Mouse (Mus musculus) midbrain, postnatal 0 days (tissue): ENCODE data around the gene Dcbld2. TPM values are rescaled to one million over a fixed set of nuclear protein-coding genes. Genes with fewer than 3 reads are reported as not detected.

Experiments
- ATAC-seq: fragments of 200-750 bp; cut with Nextera tagmentation; 2 replicates; pipeline ENCODE4 v1.8.0; 2017; ENCODE audit warnings: moderate number of reproducible peaks, mild to moderate bottlenecking, moderate TSS enrichment, moderate library complexity; ENCODE audit not compliant: low FRiP score
- DNase-seq: peaks from one replicate; pipeline ENCODE4 v3.0.0-alpha.2; 2015; ENCODE audit warnings: low spot score
- H3K27ac ChIP-seq: fragments of 300-500 bp; sonication (generic); 2 replicates; pipeline ENCODE4 v1.5.1; 2014; ENCODE audit warnings: low read depth, mild to moderate bottlenecking, low read length, mixed read lengths
- H3K27me3 ChIP-seq: fragments of 300-500 bp; sonication (generic); 2 replicates; pipeline ENCODE4 v1.6.1; 2014; ENCODE audit warnings: low read length, control low read depth, mixed read lengths; ENCODE audit not compliant: insufficient read depth
- H3K36me3 ChIP-seq: fragments of 300-500 bp; sonication (generic); 2 replicates; pipeline ENCODE4 v1.6.1; 2014; ENCODE audit warnings: low read length, control low read depth, mixed read lengths; ENCODE audit not compliant: insufficient read depth
- H3K4me1 ChIP-seq: fragments of 300-500 bp; sonication (generic); 2 replicates; pipeline ENCODE4 v1.6.1; 2014; ENCODE audit warnings: mild to moderate bottlenecking, control low read depth, antibody characterized with exemption, low read length, mixed read lengths; ENCODE audit not compliant: insufficient read depth
- H3K4me2 ChIP-seq: fragments of 300-500 bp; sonication (generic); 2 replicates; pipeline ENCODE4 v1.6.1; 2014; ENCODE audit warnings: low read depth, mild to moderate bottlenecking, low read length, mixed read lengths; ENCODE audit not compliant: poor library complexity, severe bottlenecking
- H3K4me3 ChIP-seq: fragments of 300-500 bp; sonication (generic); 2 replicates; pipeline ENCODE4 v1.5.1; 2014; ENCODE audit warnings: low read depth, mild to moderate bottlenecking, low read length, moderate library complexity
- H3K9ac ChIP-seq: fragments of 300-500 bp; sonication (generic); replicated peaks from 2 replicates; pipeline ENCODE4 v1.6.1; 2014; ENCODE audit warnings: mild to moderate bottlenecking, low read length, moderate library complexity, mixed read lengths; ENCODE audit not compliant: poor library complexity, severe bottlenecking
- H3K9me3 ChIP-seq: fragments of 300-500 bp; sonication (generic); 2 replicates; pipeline ENCODE4 v1.6.1; 2016; ENCODE audit warnings: low read length, control low read depth
- CTCF ChIP-seq: IDR thresholded peaks from 2 replicates; pipeline ENCODE4 v1.5.1; 2016; ENCODE audit warnings: antibody characterized with exemption, mild to moderate bottlenecking
- WGBS: fragments of 180-500 bp; shearing (Covaris S2); extraction: QIAGEN DNeasy Blood & Tissue Kit; methylation state at CpG from one replicate; pipeline ENCODE4 v1.1.7; 2014; 5-methylcytosine and 5-hydroxymethylcytosine counted together
- polyA plus RNA-seq: library from polyadenylated mRNA; unstranded; fragments of >200 nt; fragmentation: Nextera tagmentation; extraction: Ambion mirVana; gene quantifications from 2 replicates; pipeline ENCODE4 v1.2.1, GENCODE M21; 2015
- total RNA-seq: library from RNA; depleted of rRNA; stranded (reverse); fragments of >200 nt; gene quantifications from 2 replicates; pipeline ENCODE4 v1.2.3, GENCODE M21; 2014

Gene Dcbld2
- total and polyA plus RNA-seq, 2 experiments from 2014 or later, result 3.7 to 34.2 TPM

- no peak overlapping the region for H3K9ac ChIP-seq
- no peak overlapping the region for H3K27ac ChIP-seq
- no peaks in the 10 kb centered on the region for H3K4me1 ChIP-seq
- H3K27me3 ChIP-seq, result no peaks in the 10 kb centered on the region
- H3K4me2 ChIP-seq, result no peak overlapping the region
- H3K36me3 ChIP-seq, result no peaks in the 10 kb centered on the region
- no peaks in the 10 kb centered on the region for H3K9me3 ChIP-seq
- WGBS, result 83% methylated on average over 5 of the region's 5 CpGs
- H3K4me3 ChIP-seq, result no peak overlapping the region
- TF ChIP-seq CTCF, result no peak
- DNase-seq (no peak), ATAC-seq (no peak)
Measured at GRCm38 (mm10) chr16:58481906-58482270, 73.6 kb downstream of the Dcbld2 start.

GRCm38 (mm10) chr16:58482296-58482695 is 74.1 kb downstream of the Dcbld2 start:
- H3K27me3 ChIP-seq, result no peaks in the 10 kb centered on the region
- WGBS, result 57% methylated on average over 3 of the region's 3 CpGs
- H3K36me3 ChIP-seq, result no peaks in the 10 kb centered on the region
- H3K9ac ChIP-seq, result no peak overlapping the region
- H3K27ac ChIP-seq, result no peak overlapping the region
- H3K9me3 ChIP-seq, result no peaks in the 10 kb centered on the region
- H3K4me1 ChIP-seq, result no peaks in the 10 kb centered on the region
- no peak overlapping the region for H3K4me2 ChIP-seq
- H3K4me3 ChIP-seq, result no peak overlapping the region
- TF ChIP-seq CTCF, result no peak
- no peak for DNase-seq
- no peak for ATAC-seq

- 91% methylated on average over 6 of the region's 6 CpGs for WGBS
- TF ChIP-seq CTCF, result no peak
- DNase-seq, result no peak
Measured at GRCm38 (mm10) chr16:58487861-58488260, 79.6 kb downstream of the Dcbld2 start.

GRCm38 (mm10) chr16:58496791-58497190 is 88.5 kb downstream of the Dcbld2 start:
- TF ChIP-seq CTCF, result no peak

More at GRCm38 (mm10) chr16:58487861-58488260, 79.6 kb downstream of the Dcbld2 start:
- no peak for ATAC-seq
- Histone ChIP-seq H3K4me3 (no peak overlapping the region), H3K4me2 (no peak overlapping the region), H3K9ac (no peak overlapping the region), H3K27me3 (no peaks in the 10 kb centered on the region), H3K36me3 (no peaks in the 10 kb centered on the region), H3K27ac (no peak overlapping the region), H3K9me3 (no peaks in the 10 kb centered on the region), H3K4me1 (no peaks in the 10 kb centered on the region)

GRCm38 (mm10) chr16:58497886-58498713 is 89.9 kb downstream of the Dcbld2 start:
- Histone ChIP-seq H3K4me1 (no peaks in the 10 kb centered on the region), H3K4me3 (no peak overlapping the region), H3K9ac (no peak overlapping the region), H3K9me3 (no peaks in the 10 kb centered on the region), H3K27me3 (no peaks in the 10 kb centered on the region), H3K4me2 (no peak overlapping the region), H3K36me3 (no peaks in the 10 kb centered on the region), H3K27ac (0 out of 2 replicates have a peak overlapping the region, but pooled peaks have one; percentile 26)
- 72% methylated on average over 9 of the region's 9 CpGs for WGBS
- ATAC-seq, result no peak
- no peak for TF ChIP-seq CTCF
- DNase-seq, result no peak

More at GRCm38 (mm10) chr16:58496791-58497190, 88.5 kb downstream of the Dcbld2 start:
- no peak for DNase-seq
- Histone ChIP-seq H3K27me3 (no peaks in the 10 kb centered on the region), H3K4me3 (no peak overlapping the region), H3K9me3 (no peaks in the 10 kb centered on the region), H3K27ac (no peak overlapping the region), H3K4me1 (no peaks in the 10 kb centered on the region), H3K36me3 (no peaks in the 10 kb centered on the region), H3K4me2 (no peak overlapping the region), H3K9ac (no peak overlapping the region)
- ATAC-seq, result no peak

GRCm38 (mm10) chr16:58499172-58499584 is 90.9 kb downstream of the Dcbld2 start:
- no peak for TF ChIP-seq CTCF
- no peaks in the 10 kb centered on the region for H3K4me1 ChIP-seq
- H3K36me3 ChIP-seq, result no peaks in the 10 kb centered on the region
- no peaks in the 10 kb centered on the region for H3K27me3 ChIP-seq
- ATAC-seq (peak; percentile 66), DNase-seq (peak; percentile 42)
- WGBS, result 34% methylated on average over 1 of the region's 1 CpGs
- H3K9me3 ChIP-seq, result no peaks in the 10 kb centered on the region
- H3K4me3 ChIP-seq, result no peak overlapping the region
- no peak overlapping the region for H3K9ac ChIP-seq
- no peak overlapping the region for H3K4me2 ChIP-seq
- H3K27ac ChIP-seq, result no peak overlapping the region
